Mouse (Mus musculus) ES-E14 (cell line): ENCODE data around the gene Lcmt1.

Experiments
- CHD2 ChIP-seq: IDR thresholded peaks from 2 replicates; pipeline ENCODE4 v1.6.1; 2014; ENCODE audit warnings: mild to moderate bottlenecking, low read depth, low read length, inconsistent platforms
- HCFC1 ChIP-seq: IDR thresholded peaks from 2 replicates; pipeline ENCODE4 v1.6.1; 2012; ENCODE audit warnings: low read length, inconsistent platforms, borderline replicate concordance; ENCODE audit not compliant: insufficient read depth
- MAFK ChIP-seq: IDR thresholded peaks from 2 replicates; pipeline ENCODE4 v1.6.1; 2014; ENCODE audit warnings: mild to moderate bottlenecking, low read depth, low read length, inconsistent platforms; ENCODE audit not compliant: insufficient read depth
- ZNF384 ChIP-seq: IDR thresholded peaks from 2 replicates; pipeline ENCODE4 v1.6.1; 2012; ENCODE audit warnings: low read depth, low read length, inconsistent platforms

GRCm38 (mm10) chr7:123397369-123397768, 27.8 kb downstream of the Lcmt1 start:
- TF ChIP-seq ZNF384 (no peak), MAFK (no peak), HCFC1 (no peak), CHD2 (no peak)
